Mouse (Mus musculus): ENCODE measurements around the gene Naxe.

Gene Naxe

DNA sequence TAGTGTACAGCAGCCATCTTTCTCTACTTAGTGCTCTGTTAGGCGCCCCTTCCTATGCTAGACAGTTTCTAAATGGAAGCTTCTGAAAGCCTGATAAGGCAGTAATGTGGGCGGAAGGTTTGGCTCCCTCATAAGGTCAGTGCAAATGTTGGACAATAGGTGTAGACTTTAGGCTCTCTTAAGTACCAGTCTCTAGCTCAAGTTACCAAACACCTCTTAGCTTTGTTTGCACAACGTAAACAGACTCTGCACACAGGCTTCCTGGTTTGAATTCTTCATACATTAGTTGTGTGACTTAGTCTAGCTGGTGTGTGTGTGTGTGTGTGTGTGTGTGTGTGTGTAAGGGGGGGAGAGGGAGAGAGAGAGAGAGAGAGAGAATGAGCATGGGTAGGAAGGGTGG is 8.8 kb downstream of the Naxe start:
- DNase-seq: no peak

GRCm38 (mm10) chr3:88042661-88043421 is 15.5 kb downstream of the Naxe start, which contains the start of gene Gpatch4:
TSS of gene Gpatch4 (plus strand) at chr3:88043108.
- DNase-seq: peak; percentile 64 to 80

DNA sequence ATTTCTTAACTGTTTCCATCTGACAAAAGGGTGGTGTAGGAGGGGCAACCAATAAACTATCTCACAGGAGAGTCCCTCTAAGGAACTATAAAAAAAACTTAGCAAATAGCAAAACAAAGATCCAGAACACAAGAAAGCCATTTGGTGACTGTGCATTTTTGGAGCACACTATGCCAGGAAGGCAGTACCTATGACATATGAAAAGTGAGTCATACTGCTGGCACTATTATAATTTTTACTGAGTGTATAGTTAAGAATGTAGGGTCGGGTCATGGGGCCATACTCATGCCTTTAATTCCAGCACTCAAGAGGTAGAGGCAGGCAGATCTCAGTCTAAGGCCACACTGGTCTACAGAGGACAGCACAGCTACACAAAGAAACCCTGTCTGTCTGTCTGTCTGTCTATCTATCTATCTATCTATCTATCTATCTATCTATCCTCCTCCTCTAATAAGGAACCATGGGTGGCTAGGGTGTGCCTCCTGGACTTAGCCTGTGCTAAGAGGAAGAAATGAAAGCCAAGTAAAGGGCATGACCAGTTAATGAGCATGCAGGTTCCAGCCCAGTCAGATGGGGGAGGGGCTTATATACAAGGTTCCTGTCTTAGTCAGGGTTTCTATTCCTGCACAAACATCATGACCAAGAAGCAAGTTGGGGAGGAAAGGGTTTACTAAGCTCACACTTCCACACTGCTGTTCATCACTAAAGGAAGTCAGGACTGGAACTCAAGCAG is 22.6 kb downstream of the Naxe start:
- DNase-seq: no peak

DNA sequence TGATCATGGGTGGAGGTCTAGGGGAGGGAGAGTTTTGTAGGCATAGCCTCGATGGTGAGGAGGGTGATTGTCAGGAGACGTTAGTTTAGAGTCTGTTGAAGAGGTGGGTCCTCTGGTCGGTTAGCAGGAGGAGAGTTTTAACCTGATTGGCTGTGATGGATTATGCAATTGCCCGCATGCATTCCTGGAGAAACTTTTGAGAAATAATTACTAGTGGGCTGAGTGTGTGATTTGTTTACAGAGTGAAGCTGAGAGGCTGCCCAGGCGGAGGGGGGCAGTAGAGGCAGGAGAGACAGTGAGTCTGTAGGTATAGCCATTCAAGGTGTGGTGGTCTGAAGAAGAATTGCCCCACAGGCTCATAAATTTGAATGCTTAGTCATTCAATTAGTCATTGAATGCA is 24.8 kb downstream of the Naxe start:
- DNase-seq: no peak

- no peak for DNase-seq
Measured at GRCm38 (mm10) chr3:88030608-88031395, 27.5 kb downstream of the Naxe start.

- no peak for DNase-seq
Measured at GRCm38 (mm10) chr3:88027434-88028186, 30.7 kb downstream of the Naxe start, which contains the start of gene Hapln2. TSS of gene Hapln2 (minus strand) at chr3:88027583.

DNA sequence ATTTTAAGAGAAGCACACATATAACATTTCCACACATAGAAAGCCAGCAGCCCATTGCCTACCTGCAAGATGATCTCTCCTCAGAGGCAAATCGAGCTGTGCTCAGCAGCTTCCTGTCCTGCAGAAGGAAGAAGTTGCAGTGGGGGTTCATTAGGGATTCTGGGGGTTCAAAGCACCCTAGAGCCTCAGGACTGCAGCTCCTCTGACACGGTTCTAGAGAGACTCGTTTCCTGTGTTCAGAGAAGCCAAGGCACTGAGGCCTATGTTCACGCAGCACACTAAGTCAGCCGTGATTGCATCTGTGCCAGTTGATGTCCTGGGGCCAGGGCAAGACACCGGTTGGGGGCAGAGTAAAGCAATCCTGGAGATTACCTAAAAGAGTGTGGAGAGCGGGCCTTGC is 31.5 kb downstream of the Naxe start:
- no peak for DNase-seq

DNA sequence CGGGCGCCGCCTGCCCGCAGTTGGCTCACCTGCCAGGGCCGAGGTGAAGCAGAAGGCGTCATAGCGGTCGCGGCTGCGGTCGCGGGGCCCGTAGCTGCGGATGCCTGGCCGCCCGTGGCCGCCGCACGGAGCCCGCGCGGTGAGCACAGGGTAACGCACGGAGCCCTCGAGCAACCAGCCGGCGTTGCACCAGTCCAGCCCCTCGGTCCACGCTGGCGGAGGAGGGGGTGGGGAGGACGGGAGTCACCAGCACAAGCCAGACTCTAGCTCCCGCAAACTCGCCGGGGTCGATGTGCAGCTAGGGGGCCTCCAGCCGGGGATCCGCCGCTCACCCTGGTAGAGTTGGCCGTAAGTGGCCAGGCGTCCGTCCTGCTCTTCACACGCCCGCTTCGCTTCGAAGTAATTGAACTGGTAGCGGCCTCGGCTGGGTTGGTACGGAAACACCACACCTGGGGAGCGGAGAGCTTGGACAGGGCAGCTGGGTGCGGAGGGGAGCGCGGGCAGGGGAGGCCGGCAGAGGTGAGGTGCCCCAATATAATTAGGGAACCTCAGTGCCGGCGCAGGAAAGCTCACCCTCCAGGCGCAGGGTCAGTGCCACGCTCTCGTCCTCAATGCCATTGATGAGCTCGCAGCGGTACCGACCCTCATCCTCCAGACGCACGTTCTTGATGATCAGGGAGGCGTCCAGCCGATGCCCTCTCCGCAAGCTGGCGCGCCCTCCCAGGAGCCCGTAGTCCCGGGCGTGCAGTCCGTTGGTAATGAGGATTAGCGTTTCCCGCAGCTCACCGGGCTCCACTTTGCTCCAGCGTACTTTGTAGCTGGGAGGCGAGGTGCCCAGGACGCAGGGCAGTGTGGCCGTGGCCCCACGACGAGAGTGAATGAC is 34.9 kb downstream of the Naxe start:
- no peak for DNase-seq

GRCm38 (mm10) chr3:88022322-88023191 is 35.7 kb downstream of the Naxe start:
- peak; percentile 53 to 65 for DNase-seq

DNA sequence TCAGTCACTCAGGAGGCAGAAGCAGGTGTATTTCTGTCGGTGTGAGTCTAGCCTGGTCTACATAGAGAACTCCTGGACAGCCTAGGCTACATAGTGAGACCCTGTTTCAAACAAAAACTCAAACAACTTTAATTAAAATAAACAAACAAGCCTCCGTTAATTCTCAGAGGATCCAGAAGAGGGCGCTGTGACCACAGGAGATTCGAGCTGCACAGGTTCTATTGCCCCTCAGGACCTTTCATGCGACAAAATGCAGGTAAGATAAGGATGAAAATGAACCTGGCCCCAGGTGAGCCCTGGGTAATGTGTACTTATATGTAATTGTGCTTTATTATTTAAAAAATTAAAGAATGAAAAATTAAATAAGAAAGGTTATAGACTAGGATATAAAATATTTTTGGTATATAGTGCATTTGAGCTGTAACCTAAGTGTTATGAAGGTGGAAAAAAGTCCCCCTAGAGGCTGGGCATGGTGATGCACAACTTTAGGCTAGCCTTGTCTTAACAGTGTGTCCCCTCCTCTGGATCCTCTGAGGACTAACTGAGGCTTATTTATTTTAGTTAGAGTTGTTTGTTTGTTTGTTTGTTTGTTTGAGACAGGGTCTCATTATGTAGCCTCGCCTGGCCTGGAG is 47.5 kb downstream of the Naxe start:
- DNase-seq: no peak

All from thymus, adult 18-20 months (tissue).